Mouse (Mus musculus): ENCODE results near the gene Cc2d1a.

- TF ChIP-seq POLR2A (IDR thresholded peaks at IDR 0.05; ENCODE audit: insufficient read depth, low read depth, low read length) (no peak), CTCF (IDR thresholded peaks at IDR 0.05; ENCODE audit: insufficient read depth, low read depth, low read length) (no peak)
These were observed 755 bp upstream of the Cc2d1a start for GRCm38 (mm10) chr8:84148531-84148850.
